Mouse (Mus musculus) adrenal gland, adult 8-10 months (tissue): ENCODE data around the gene Krt6b. TPM values are rescaled to one million over a fixed set of nuclear protein-coding genes. Genes with fewer than 3 reads are reported as not detected.

ENCODE experiments used
- microRNA-seq, 2 experiments: library from miRNA; unstranded; fragments of <30 nt; microRNA quantifications; one replicate each; pipeline ENCODE4 v1.2.0; 2022
- total RNA-seq, 4 experiments: library from RNA; stranded (reverse); gene quantifications; 2 replicates each; pipeline ENCODE4 v1.2.4; 2022

Gene Krt6b
- total RNA-seq, 4 experiments from 2014 or later, result not detected

Small RNAs within 50 kb of the gene (microRNA-seq; reads per million reads assigned to microRNA genes)
- gene Gm44323 (0 to 0.17 reads per million in 2 experiments), gene Gm44342 (0 reads per million in 2 experiments), gene Gm44383 (0 reads per million in 2 experiments), gene Gm44479 (0 reads per million in 2 experiments)

Other genes starting within 250 kb of the Krt6b start
- under 1 TPM in 1 of 4 experiments, not detected in 3; 0.17 TPM for gene Krt87, start 241.5 kb downstream of the Krt6b start, total RNA-seq
- not detected for gene Krt88, start 232.5 kb downstream of the Krt6b start, total RNA-seq
- gene Krt81, start 216.5 kb downstream of the Krt6b start, total RNA-seq, result not detected
- not detected for gene Krt86, start 206.8 kb downstream of the Krt6b start, total RNA-seq
- not detected for gene Krt83, start 188.8 kb downstream of the Krt6b start, total RNA-seq
- gene Gm49425, start 163.0 kb downstream of the Krt6b start, total RNA-seq, result not detected
- not detected for gene Krt84, start 147.5 kb downstream of the Krt6b start, total RNA-seq
- not detected for gene Krt82, start 129.6 kb downstream of the Krt6b start, total RNA-seq
- gene Krt90, start 117.3 kb downstream of the Krt6b start, total RNA-seq, result not detected
- gene Krt75, start 106.4 kb downstream of the Krt6b start, total RNA-seq, result not detected
- not detected for gene Gm5414, start 52.1 kb downstream of the Krt6b start, total RNA-seq
- not detected for gene Gm5478, start 32.9 kb downstream of the Krt6b start, total RNA-seq
- not detected for gene Krt6a, start 14.0 kb upstream of the Krt6b start, total RNA-seq
- gene Krt5, start 32.6 kb upstream of the Krt6b start, total RNA-seq, result not detected
- gene Krt71, start 62.8 kb upstream of the Krt6b start, total RNA-seq, result not detected
- gene Krt72, start 106.2 kb upstream of the Krt6b start, total RNA-seq, result not detected
- gene Krt73, start 122.1 kb upstream of the Krt6b start, total RNA-seq, result not detected
- gene Krt2, start 137.9 kb upstream of the Krt6b start, total RNA-seq, result not detected
- gene Krt1, start 170.5 kb upstream of the Krt6b start, total RNA-seq, result 1 to 10 TPM in 1 of 4 experiments, under 1 TPM in 3; 0.20 to 1.0 (median 0.58) TPM
- not detected for gene Krt77, start 189.4 kb upstream of the Krt6b start, total RNA-seq
- gene Krt76, start 212.6 kb upstream of the Krt6b start, total RNA-seq, result under 1 TPM in 2 of 4 experiments, not detected in 2; 0.29 to 0.31 TPM
- gene Krt4, start 244.4 kb upstream of the Krt6b start, total RNA-seq, result not detected